Mouse (Mus musculus): ENCODE results near the gene Olfr557. TPM values are rescaled to one million over a fixed set of nuclear protein-coding genes. Genes with fewer than 3 reads are reported as not detected.
A peak's percentile ranks its signal among the peaks of the same experiment; 100 is the strongest.

Olfr557 gene
- not detected for total RNA-seq (2021)
- long read RNA-seq, experiment 1 = 0 reads
- long read RNA-seq, experiment 2 = 0 reads

DNA sequence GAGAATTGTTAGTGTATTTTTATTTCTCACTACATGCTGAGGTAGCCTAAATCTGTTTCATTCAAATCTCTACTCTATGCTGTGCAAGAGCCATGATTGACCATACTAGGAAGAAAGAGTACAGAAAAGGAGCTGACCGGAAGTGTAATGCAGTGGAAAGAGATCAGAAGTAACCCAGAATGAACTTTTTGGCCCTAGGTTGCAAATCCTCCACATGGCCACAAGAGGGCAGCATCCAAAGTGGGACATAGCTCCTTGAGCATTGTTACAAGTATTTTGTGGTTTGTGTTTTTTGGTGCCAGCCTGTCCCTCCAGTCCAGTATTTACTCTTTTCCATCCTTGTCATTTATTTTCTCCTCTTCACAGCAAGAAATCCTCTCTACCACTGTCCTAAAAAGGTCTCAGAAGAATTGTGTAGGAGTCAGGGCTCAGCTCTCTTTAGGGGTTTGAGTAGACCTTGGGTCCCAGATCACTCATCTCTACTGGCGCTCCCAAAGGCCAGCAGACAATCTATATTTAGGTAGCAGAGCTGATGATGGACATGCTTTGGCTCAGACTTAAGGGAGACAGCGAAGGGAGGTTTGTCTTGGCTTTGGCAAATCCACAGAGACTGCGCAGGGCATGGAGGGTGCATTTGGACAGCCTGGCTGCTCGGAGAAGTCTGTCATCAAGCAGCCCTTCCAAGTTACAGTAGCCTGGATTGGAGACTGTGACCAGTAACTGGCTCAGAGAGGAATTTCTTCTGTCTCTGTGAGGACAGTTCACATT is at the start of gene Olfr557:
TSS of gene Olfr557 (plus strand) at position 553 of the 768 bp plus-strand sequence.
- DNase-seq (ENCODE audit: low spot score in 2 of 2) = no peak

DNA sequence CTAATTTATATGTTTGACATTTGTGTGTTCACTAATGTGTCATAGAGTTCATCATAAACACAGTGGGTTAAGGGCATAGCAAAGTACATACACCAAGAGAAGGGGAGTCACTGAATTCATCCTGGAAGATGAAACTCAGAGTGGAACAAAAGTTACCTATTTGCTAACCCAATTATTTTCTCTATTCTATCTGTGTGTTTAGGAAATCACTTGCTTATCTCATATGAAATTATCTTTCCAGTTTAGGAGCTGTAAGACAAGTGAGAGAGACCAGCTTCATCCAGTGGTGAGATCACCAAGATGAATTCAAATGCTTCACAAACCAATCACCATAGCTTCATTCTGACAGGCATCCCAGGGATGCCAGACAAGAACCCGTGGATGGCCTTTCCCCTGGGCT is 37.2 kb upstream of the Olfr557 start, which contains the start of gene Olfr555:
TSS of gene Olfr555 (plus strand) at position 301 of the 400 bp plus-strand sequence.
- DNase-seq (ENCODE audit: low spot score in 2 of 2) = no peak

DNA sequence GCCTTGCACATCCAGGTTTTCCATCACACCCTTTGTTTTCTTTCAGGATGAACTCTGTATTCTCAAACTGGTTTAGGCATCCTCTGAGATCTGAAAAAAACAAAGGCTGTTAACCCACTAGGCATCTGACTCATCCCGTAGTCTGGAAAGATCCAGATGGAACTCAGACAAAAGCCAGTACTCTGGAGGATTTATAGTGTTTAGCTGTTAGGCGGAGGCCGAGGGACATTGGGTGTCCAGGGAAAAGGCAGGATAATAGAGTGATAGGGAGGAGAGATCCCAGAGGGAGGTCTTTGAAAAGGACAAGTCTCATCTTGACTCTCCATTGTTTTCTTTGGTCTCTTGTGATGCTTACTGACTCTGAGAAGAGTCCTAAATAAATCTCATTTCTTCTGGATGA is 31.1 kb upstream of the Olfr557 start, which contains the start of gene Olfr556:
TSS of gene Olfr556 (plus strand) at position 301 of the 400 bp plus-strand sequence.
- DNase-seq (ENCODE audit: low spot score in 2 of 2) = no peak

- DNase-seq (ENCODE audit: low spot score in 2 of 2) = no peak
Observed at GRCm38 (mm10) chr7:102665378-102665777, 30.3 kb upstream of the Olfr557 start.

- no peak for DNase-seq (ENCODE audit: low spot score in 2 of 2)
Observed at GRCm38 (mm10) chr7:102676225-102676624, 19.5 kb upstream of the Olfr557 start.

- DNase-seq (ENCODE audit: low spot score in 2 of 2) = no peak
Observed at GRCm38 (mm10) chr7:102681916-102682315, 13.8 kb upstream of the Olfr557 start.

DNA sequence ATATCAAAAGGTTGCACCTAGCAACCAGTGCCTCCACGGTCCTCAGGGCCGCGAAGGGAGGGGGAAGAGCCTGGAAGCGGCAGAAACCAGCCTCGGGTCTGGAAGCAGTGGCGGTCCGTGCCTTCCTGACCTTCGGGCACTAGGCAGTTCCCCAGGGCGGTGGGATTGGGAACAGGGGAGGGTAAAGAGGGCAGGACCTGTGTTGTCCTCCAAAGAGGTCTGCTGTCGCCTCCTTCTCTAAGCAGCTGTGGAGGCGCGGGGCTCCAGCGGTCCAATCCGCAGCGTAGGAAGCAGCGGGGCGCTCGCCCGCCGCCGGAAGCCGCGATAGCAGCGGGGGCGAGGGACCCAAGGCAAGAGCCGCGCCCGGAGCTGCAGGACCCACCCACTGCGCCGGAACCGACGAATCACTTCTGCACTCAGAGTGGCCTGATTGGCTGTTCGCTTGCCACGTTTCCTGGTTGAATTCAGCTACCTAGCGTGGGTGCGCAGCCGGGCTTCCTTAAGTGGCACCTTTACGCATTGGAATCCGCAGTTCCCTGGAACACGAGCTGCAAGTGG is 8.7 kb upstream of the Olfr557 start, which contains the start of gene Trim68:
TSS of gene Trim68 (minus strand) at position 384 of the 558 bp plus-strand sequence.
- DNase-seq (ENCODE audit: low spot score in 2 of 2) = peak; percentile 71 to 89

GRCm38 (mm10) chr7:102698461-102698860 is 2.8 kb downstream of the Olfr557 start:
- DNase-seq (ENCODE audit: low spot score in 2 of 2) = no peak

- no peak for DNase-seq (ENCODE audit: low spot score in 2 of 2)
Observed at GRCm38 (mm10) chr7:102701915-102702314, 6.2 kb downstream of the Olfr557 start, which contains the start of gene Olfr558. Gene Olfr558 (plus strand): TSS chr7:102702215.

DNA sequence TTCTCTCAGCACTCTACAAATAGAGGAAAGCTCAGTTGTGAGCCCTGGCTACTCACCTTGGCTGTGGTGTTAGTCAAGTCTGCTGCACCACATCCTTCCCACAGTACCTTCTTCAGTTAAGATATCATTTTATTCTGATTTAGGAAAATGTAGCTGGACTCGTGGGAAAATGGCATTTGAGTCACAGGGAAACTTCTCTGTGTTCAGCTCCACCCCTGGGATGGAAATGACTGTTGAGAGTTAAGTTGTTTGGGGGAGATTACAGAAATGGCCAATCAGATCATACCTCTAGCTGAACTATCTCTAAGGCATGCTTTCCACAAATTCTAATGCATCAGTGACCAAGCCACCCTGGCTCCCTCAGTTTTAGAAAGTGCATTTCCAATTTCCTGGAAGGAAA is 23.3 kb downstream of the Olfr557 start, which contains the start of gene Olfr33:
TSS of gene Olfr33 (minus strand) at position 101 of the 400 bp plus-strand sequence.
- no peak for DNase-seq (ENCODE audit: low spot score in 2 of 2)

GRCm38 (mm10) chr7:102727391-102727790 is 31.7 kb downstream of the Olfr557 start, which contains the start of gene Olfr559:
Gene Olfr559 (minus strand): TSS chr7:102727491.
- no peak for DNase-seq (ENCODE audit: low spot score in 2 of 2)

DNA sequence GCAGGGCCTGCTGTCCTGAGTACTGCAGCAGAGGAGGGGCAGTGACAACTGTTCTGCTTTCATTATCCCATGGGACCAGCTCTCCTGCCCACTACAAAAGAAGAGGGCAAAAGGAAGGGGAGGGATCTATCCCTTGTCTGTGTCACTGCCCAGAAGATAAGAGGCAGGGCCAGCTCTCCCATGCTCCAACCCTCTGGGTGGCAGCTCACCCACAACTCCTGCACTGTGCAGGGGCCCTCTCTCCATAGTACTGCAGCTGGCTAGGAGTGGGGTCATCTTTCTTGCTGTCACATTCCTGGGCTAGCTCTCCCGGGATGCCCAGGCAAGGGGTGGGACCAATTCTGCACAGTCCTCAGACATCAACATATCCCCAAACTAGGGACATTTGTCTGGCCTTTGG is 38.1 kb downstream of the Olfr557 start:
- DNase-seq (ENCODE audit: low spot score in 2 of 2) = no peak

DNA sequence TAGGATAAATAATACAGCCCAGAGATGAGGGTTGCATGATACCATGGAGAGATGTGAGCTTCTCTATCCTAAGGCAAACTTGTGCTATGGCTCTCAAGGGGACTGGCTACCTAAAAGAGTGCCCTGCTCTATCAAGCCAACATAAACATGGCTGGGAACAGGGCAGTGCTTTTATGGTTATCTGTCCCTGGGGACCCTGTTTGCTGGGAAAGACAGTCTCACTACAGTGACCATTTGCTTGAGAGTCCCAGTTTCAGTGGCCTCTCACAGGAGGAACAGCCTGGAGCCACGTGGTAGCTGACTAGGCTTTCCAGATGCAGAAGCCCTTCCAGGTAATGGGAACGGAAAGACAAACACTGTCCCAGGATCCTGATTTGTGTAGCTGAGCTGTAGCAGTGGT is 42.0 kb downstream of the Olfr557 start:
- no peak for DNase-seq (ENCODE audit: low spot score in 2 of 2)

Other genes with a start within 250 kb of the Olfr557 start
- gene Olfr543, start 214.2 kb upstream of the Olfr557 start, total RNA-seq (2021) = not detected
- not detected for gene Olfr544, start 207.6 kb upstream of the Olfr557 start, total RNA-seq (2021)
- not detected for gene Olfr545, start 196.3 kb upstream of the Olfr557 start, total RNA-seq (2021)
- not detected for gene Olfr547, start 161.2 kb upstream of the Olfr557 start, total RNA-seq (2021)
- not detected for gene Olfr548-ps1, start 155.0 kb upstream of the Olfr557 start, total RNA-seq (2021)
- not detected for gene Olfr549, start 146.0 kb upstream of the Olfr557 start, total RNA-seq (2021)
- 1 to 10 TPM; 4.7 to 6.4 TPM for gene Trim21, start 130.4 kb upstream of the Olfr557 start, total RNA-seq (2021)
- gene Olfr550, start 124.5 kb upstream of the Olfr557 start, total RNA-seq (2021) = under 1 TPM in 1 of 2 experiments, not detected in 1; 0.10 TPM
- gene Olfr551, start 104.0 kb upstream of the Olfr557 start, total RNA-seq (2021) = not detected
- not detected for gene Olfr552, start 98.1 kb upstream of the Olfr557 start, total RNA-seq (2021)
- gene Olfr553, start 77.7 kb upstream of the Olfr557 start, total RNA-seq (2021) = not detected
- gene Olfr554, start 57.5 kb upstream of the Olfr557 start, total RNA-seq (2021) = not detected
- not detected for gene Olfr555, start 37.1 kb upstream of the Olfr557 start, total RNA-seq (2021)
- not detected for gene Olfr556, start 31.0 kb upstream of the Olfr557 start, total RNA-seq (2021)
- gene Trim68, start 8.6 kb upstream of the Olfr557 start, total RNA-seq (2021) = 1 to 10 TPM; 7.2 to 9.0 TPM
- 1 to 10 TPM; 3.3 to 5.2 TPM for gene Olfr558, start 6.3 kb downstream of the Olfr557 start, total RNA-seq (2021)
- not detected for gene Olfr33, start 23.2 kb downstream of the Olfr557 start, total RNA-seq (2021)
- gene Olfr559, start 31.6 kb downstream of the Olfr557 start, total RNA-seq (2021) = not detected
- under 1 TPM in 1 of 2 experiments, not detected in 1; 0.17 TPM for gene Olfr560, start 63.5 kb downstream of the Olfr557 start, total RNA-seq (2021)
- 1 to 10 TPM in 1 of 2 experiments, under 1 TPM in 1; 0.83 to 1.9 TPM for gene Olfr78, start 63.6 kb downstream of the Olfr557 start, total RNA-seq (2021)
- under 1 TPM in 1 of 2 experiments, not detected in 1; 0.27 TPM for gene Olfr561, start 75.3 kb downstream of the Olfr557 start, total RNA-seq (2021)
- gene Olfr564, start 107.6 kb downstream of the Olfr557 start, total RNA-seq (2021) = not detected
- not detected for gene Olfr566, start 162.9 kb downstream of the Olfr557 start, total RNA-seq (2021)
- gene Olfr568, start 181.2 kb downstream of the Olfr557 start, total RNA-seq (2021) = not detected
- not detected for gene Olfr569, start 195.0 kb downstream of the Olfr557 start, total RNA-seq (2021)
- not detected for gene Olfr570, start 198.7 kb downstream of the Olfr557 start, total RNA-seq (2021)
- gene Olfr571, start 221.6 kb downstream of the Olfr557 start, total RNA-seq (2021) = not detected
- gene Olfr572, start 228.5 kb downstream of the Olfr557 start, total RNA-seq (2021) = not detected
- gene Olfr573-ps1, start 246.7 kb downstream of the Olfr557 start, total RNA-seq (2021) = not detected

All from gastrocnemius, postnatal 4 days (tissue).